Mouse (Mus musculus): ENCODE measurements around the gene Cebpb. TPM values are rescaled to one million over a fixed set of nuclear protein-coding genes. Genes with fewer than 3 reads are reported as not detected.

Gene Cebpb
- total RNA-seq, 2 experiments from 2014 or later: 106 to 181 TPM

DNA sequence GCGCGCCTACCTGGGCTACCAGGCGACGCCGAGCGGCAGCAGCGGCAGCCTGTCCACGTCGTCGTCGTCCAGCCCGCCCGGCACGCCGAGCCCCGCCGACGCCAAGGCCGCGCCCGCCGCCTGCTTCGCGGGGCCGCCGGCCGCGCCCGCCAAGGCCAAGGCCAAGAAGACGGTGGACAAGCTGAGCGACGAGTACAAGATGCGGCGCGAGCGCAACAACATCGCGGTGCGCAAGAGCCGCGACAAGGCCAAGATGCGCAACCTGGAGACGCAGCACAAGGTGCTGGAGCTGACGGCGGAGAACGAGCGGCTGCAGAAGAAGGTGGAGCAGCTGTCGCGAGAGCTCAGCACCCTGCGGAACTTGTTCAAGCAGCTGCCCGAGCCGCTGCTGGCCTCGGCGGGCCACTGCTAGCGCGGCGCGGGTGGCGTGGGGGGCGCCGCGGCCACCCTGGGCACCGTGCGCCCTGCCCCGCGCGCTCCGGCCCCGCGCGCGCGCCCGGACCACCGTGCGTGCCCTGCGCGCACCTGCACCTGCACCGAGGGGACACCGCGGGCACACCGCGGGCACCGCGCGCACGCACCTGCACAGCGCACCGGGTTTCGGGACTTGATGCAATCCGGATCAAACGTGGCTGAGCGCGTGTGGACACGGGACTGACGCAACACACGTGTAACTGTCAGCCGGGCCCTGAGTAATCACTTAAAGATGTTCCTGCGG is 945 bp downstream of the Cebpb start, which contains the start of gene Tmem189:
Tmem189 (minus strand) TSS at position 322 of the 718 bp plus-strand sequence.
- H3K4me3 ChIP-seq: peak within 1 kb of the TSS; percentile 93
- intact Hi-C loops (cut with DNase I): loop anchor here (10.0 kb wide), 1 partner anchor 325 kb away; the partner anchor contains the start of gene Ripor3
- DNase-seq: peak; percentile 88
- H3K27ac ChIP-seq: peak within 1 kb of the TSS; percentile 98
- TF ChIP-seq CTCF (IDR thresholded peaks at IDR 0.05): no peak

DNA sequence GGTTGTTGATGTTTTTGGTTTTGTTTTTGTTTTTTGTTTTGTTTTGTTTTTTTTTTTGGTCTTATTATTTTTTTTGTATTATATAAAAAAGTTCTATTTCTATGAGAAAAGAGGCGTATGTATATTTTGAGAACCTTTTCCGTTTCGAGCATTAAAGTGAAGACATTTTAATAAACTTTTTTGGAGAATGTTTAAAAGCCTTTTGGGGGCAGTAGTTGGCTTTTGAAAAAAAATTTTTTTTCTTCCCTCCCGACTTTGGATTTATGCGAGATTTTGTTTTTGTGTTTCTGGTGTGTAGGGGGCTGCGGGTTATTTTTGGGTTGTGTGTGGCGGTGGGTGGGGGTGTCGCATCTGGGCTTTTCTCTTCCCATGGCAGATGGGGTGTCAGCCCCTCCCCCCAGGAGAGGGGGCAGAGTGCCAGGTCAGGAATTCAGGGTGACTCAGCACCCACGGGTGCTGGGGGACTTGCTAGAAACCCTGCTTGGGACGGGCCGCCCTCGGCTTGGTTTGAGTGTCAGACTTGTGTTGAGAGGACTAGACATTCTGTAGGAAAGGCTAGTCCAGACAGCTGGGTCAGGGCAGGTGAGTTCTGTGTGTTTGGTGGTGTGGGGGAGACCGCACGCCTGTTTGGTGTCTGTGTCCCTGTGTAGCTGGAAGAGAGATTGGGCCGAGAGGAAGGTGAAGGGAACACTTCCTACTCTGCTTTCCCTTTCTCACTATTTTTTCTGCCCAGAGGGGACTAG is 1.7 kb downstream of the Cebpb start:
- peak overlapping the region; percentile 93 for H3K4me3 ChIP-seq
- intact Hi-C loops (cut with DNase I): no loop called here
- TF ChIP-seq CTCF (IDR thresholded peaks at IDR 0.05): no peak
- peak; percentile 89 for DNase-seq
- peak overlapping the region; percentile 98 for H3K27ac ChIP-seq

DNA sequence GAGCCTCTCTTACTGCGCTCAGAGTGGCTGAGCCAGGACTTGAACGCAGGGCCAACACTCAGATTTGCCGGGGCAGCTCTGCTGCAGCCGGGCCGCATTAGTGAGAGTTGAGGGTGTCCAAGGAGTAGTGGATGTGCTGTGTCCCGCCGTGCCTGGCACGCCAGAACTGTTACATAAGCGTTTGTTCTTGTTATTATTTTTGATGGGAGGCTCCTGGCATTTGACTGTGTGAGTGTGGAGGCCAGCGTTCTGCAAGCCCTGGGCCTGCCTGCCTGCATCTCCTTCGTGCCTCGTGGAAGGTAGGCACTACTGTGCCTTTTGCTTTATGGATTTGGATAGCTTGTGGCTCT is 2.2 kb downstream of the Cebpb start:
- H3K27ac ChIP-seq: peak overlapping the region; percentile 98
- peak; percentile 81 for DNase-seq
- intact Hi-C loops (cut with DNase I): loop anchor here (1.0 kb wide), 1 partner anchor 158 kb away; no protein-coding TSS in a partner anchor
- TF ChIP-seq CTCF (IDR thresholded peaks at IDR 0.05): no peak
- peak overlapping the region; percentile 93 for H3K4me3 ChIP-seq

DNA sequence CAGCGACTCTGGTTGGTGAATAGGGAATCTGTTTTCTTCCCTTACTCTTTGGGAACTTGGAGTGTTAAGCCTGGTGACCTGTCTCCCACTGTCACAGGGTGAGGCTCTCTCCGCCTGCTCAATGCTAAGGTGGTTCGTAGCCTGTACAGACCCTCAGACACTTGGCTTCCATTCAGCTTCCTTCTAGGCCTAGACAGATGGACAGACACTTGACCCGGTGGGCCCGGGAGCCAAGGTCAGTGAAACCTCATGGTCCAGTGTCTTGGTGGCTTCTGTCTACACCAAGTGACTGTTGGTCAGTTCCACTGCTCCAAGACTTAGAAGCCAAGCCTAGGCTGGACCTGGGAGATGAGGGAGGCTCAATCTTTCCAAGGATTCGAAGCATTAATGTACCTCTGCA is 2.7 kb downstream of the Cebpb start:
- DNase-seq: peak; percentile 52
- intact Hi-C loops (cut with DNase I): loop anchor here (1.0 kb wide), 1 partner anchor 158 kb away; no protein-coding TSS in a partner anchor
- peak overlapping the region; percentile 93 for H3K4me3 ChIP-seq
- TF ChIP-seq CTCF (IDR thresholded peaks at IDR 0.05): no peak
- peak overlapping the region; percentile 98 for H3K27ac ChIP-seq

DNA sequence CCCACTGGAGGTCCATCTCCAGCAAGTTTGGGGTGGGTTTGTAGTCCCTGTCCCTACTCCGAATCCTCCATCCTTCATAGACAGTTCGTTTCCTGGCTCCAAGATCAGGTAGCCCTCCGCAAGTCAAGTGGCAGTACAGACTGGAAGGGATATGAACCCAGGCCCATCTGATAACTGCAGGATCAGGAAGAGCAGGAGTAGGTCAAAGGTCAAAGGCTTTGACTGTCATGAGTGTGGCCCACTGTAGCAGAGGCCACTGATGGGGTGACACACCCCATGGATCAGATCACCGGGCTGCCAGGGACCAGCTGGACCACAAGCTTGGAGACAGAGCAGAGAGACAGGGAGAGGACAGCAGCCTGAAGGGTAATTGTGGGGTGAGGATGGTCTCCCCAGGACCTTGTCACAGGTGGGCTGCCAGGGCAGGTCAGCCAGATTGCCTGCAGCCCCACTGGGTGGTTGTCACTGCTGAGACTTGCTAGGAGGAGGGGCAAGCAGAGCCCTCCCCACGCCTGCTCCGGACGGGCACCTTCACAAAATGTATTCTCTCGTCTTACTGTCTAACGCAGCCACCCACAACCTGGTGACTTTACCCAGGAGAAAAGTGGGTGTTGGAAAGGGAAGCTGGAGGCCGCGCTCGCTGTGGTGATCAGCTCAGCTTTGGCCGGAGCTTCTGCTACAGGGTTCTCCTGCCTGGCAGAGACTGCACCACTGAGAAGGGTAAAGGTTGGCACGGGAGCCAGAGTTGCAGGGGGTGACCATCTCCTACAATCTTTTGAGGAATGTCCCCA is 3.4 kb downstream of the Cebpb start:
- peak overlapping the region; percentile 93 for H3K4me3 ChIP-seq
- peak; percentile 57 for DNase-seq
- H3K27ac ChIP-seq: peak overlapping the region; percentile 98
- no peak for TF ChIP-seq CTCF (IDR thresholded peaks at IDR 0.05)
- intact Hi-C loops (cut with DNase I): loop anchor here (1.0 to 2.0 kb wide), 2 partner anchors 69 to 157 kb away; no protein-coding TSS in a partner anchor

DNA sequence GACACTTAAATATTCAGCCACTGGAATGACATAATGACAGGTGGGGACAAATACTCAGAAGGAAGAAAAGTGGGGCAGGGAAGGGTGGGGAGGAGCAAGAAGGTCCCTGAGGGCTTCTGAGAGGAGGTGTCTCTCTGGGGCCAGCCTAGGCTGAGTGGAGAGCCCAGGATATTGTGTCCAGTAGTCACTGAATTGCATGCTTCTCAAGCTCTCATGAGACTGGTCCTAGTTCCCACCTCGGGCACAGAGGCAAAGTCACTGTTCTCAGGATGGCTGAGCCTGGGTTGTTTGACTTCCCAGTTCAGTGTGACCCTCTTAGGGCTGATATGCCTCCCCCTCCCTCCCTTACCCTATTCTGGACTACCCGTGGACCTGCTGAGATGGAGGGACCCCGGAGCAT is 4.1 kb downstream of the Cebpb start:
- no peak for TF ChIP-seq CTCF (IDR thresholded peaks at IDR 0.05)
- DNase-seq: no peak
- Histone ChIP-seq H3K27ac (peak overlapping the region; percentile 98), H3K4me3 (peak overlapping the region; percentile 93)
- intact Hi-C loops (cut with DNase I): loop anchor here (2.0 kb wide), 1 partner anchor 68 kb away; no protein-coding TSS in a partner anchor

DNA sequence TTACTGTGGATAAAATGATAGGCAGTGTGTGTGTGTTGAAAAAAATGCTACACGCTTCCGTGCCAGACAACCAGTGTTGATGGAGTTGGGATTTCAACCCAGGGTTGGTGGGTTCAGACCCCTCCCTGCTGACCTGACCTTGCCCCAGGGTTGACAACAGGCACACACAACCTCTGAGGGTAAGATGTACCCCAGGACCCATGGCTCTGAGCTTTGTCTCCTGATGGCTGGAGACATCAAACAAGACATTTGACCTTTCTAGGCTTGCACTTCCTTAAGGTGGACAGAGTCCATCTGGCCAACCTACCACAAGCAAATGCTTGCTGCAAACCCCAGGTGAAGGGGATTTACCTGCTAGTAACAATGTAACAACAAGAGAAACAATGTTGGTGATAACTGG is 4.8 kb downstream of the Cebpb start:
- intact Hi-C loops (cut with DNase I): loop anchor here (2.0 kb wide), 1 partner anchor 67 kb away; no protein-coding TSS in a partner anchor
- H3K4me3 ChIP-seq: no peak overlapping the region; the same call in 1 of the 2 replicates
- H3K27ac ChIP-seq: peak overlapping the region; percentile 98
- DNase-seq: no peak
- TF ChIP-seq CTCF (IDR thresholded peaks at IDR 0.05): no peak

DNA sequence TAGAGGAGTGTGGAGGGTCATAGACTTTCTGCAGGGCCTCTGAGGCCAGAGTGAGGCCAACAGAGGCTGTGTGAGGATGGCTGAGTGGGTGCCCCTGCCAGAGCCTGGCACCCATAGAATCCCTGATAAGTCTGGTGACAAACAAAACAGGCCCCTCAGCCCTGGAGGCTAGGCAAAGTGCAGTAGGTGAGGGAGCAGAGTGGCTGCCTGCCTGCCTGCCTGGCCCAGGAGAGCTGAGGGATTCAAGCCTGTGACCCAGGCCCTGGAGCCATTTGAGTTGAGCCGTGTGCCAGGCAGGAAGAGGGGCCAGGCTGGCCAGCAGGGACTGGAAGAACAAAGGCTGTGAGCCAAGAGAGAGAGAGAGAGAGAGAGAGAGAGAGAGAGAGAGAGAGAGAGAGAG is 5.5 kb downstream of the Cebpb start:
- TF ChIP-seq CTCF (IDR thresholded peaks at IDR 0.05): no peak
- no peak overlapping the region for H3K4me3 ChIP-seq
- H3K27ac ChIP-seq: peak overlapping the region; percentile 98
- no peak for DNase-seq
- intact Hi-C loops (cut with DNase I): loop anchor here (2.0 kb wide), 1 partner anchor 131 kb away; no protein-coding TSS in a partner anchor

DNA sequence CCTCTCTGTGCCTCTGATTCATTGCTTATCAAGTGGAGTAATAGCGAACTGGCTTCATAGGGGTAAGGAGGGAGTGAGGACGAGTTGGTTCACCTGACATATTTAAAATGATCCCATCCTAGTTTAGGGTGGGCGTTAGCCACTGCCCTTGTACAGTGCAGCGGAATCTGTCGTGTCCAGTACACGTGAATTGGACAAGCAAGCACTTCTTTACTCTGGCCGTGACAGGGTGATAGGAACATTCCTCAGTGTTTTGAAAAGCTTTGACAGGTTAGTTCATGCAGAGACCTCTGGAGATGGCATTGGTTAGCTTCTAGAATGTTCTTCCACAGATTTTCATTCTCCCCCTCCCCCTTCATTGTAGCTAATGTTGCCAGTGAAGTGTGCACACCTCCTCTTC is 6.2 kb downstream of the Cebpb start:
- Histone ChIP-seq H3K27ac (peak overlapping the region; percentile 98), H3K4me3 (no peak overlapping the region)
- DNase-seq: no peak
- intact Hi-C loops (cut with DNase I): loop anchor here (2.0 kb wide), 1 partner anchor 130 kb away; no protein-coding TSS in a partner anchor
- TF ChIP-seq CTCF (IDR thresholded peaks at IDR 0.05): no peak

DNA sequence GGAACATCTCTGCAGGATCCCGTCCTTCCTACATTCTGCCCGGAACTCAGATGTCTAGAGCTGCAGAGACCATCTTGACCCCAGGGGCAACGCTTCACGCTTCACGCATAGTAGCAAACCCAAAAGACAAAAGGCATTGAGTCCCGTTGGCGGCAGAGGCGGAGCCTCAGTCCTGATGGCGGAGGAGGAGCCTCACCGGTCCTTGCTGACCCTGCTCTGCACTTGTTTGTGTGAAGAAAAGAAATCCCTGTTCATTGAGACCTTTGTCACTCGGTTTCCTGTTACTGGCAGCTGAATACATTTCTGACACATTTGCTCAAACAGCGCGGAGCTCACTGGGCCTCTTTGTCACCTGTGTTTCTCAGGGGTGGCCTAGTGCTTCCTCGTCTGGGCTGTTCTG is 6.8 kb downstream of the Cebpb start:
- TF ChIP-seq CTCF (IDR thresholded peaks at IDR 0.05): no peak
- DNase-seq: no peak
- peak overlapping the region; percentile 98 for H3K27ac ChIP-seq
- intact Hi-C loops (cut with DNase I): loop anchor here (2.0 kb wide), 1 partner anchor 129 kb away; no protein-coding TSS in a partner anchor
- no peak overlapping the region for H3K4me3 ChIP-seq

DNA sequence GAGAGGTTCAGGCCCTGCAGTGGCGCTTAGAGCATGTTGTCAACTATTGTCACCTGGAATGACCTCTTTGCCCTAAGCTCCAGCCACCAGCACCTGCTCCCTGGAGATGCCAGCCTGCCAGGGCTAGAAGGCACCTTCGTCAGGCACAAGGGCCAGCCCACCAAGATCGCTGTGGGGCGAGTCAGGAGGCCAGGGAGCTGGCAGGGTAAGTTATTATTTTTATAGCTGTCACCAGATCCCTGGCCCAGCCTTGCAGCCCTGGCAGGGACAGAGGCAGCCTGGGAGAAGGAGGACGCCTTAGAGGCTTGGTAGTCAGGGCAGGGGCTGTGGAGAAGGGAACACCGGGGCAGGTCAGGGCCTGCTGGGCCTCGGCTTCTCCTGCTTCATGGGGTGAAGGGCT is 7.4 kb downstream of the Cebpb start:
- peak overlapping the region; percentile 0; the same call in 1 of the 2 replicates for H3K4me3 ChIP-seq
- peak; percentile 93 for DNase-seq
- H3K27ac ChIP-seq: peak overlapping the region; percentile 98
- TF ChIP-seq CTCF (IDR thresholded peaks at IDR 0.05): no peak
- intact Hi-C loops (cut with DNase I): loop anchor here (2.0 kb wide), 1 partner anchor 59 kb away; no protein-coding TSS in a partner anchor

DNA sequence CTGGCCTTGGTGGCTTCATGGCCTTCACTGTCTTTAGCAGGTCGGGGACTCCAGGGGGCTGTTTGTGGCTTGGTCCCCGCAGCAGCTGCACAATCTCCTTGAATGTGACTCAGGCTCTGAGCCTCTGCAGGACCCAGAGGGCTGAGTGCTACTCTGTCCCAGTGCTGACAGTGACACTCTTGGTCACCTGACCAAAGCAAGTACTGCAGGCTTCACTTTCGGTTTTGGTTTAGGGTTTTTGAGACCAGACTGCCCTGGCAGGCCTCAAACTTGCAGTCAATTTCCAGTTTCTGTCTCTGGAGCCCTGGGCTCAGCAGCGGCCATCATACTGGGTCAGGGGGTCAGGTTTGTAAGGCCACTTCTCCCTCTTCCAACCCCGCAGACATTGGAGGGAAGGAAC is 9.2 kb downstream of the Cebpb start:
- Histone ChIP-seq H3K27ac (peak overlapping the region; percentile 98), H3K4me3 (peak overlapping the region; percentile 38)
- intact Hi-C loops (cut with DNase I): loop anchor here (2.0 kb wide), 1 partner anchor 57 kb away; no protein-coding TSS in a partner anchor
- DNase-seq: peak; percentile 67
- TF ChIP-seq CTCF (IDR thresholded peaks at IDR 0.05): no peak
